Mouse (Mus musculus) limb, embryonic 14.5 days (tissue): ENCODE measurements around the gene Gna12. TPM values are rescaled to one million over a fixed set of nuclear protein-coding genes. Genes with fewer than 3 reads are reported as not detected.
A peak's percentile ranks its signal among the peaks of the same experiment; 100 is the strongest.

ENCODE experiments used
- ATAC-seq: fragments of 200-750 bp; cut with Nextera tagmentation; 2 replicates; pipeline ENCODE4 v1.8.0; 2017; ENCODE audit warnings: low read depth, moderate number of reproducible peaks, moderate TSS enrichment; ENCODE audit not compliant: low FRiP score
- DNase-seq: peaks from one replicate; pipeline ENCODE4 v3.0.0-alpha.2; 2015; ENCODE audit warnings: low spot score
- H3K27ac ChIP-seq: fragments of 300-500 bp; sonication (generic); replicated peaks from 2 replicates; pipeline ENCODE4 v1.5.1; 2014; ENCODE audit warnings: low read depth, mild to moderate bottlenecking, low read length, moderate library complexity, mixed read lengths
- H3K27me3 ChIP-seq: fragments of 300-500 bp; sonication (generic); 2 replicates; pipeline ENCODE4 v1.6.1; 2014; ENCODE audit warnings: low read length, mixed read lengths; ENCODE audit not compliant: control insufficient read depth, insufficient read depth
- H3K36me3 ChIP-seq: fragments of 300-500 bp; sonication (generic); 2 replicates; pipeline ENCODE4 v1.6.1; 2014; ENCODE audit warnings: mild to moderate bottlenecking, low read length, moderate library complexity, mixed read lengths; ENCODE audit not compliant: control insufficient read depth, insufficient read depth
- H3K4me1 ChIP-seq: fragments of 300-500 bp; sonication (generic); 2 replicates; pipeline ENCODE4 v1.6.1; 2014; ENCODE audit warnings: antibody characterized with exemption, low read length, mixed read lengths; ENCODE audit not compliant: control insufficient read depth, insufficient read depth
- H3K4me2 ChIP-seq: fragments of 300-500 bp; sonication (generic); replicated peaks from 2 replicates; pipeline ENCODE4 v1.6.1; 2014; ENCODE audit warnings: low read depth, mild to moderate bottlenecking, low read length, moderate library complexity; ENCODE audit not compliant: severe bottlenecking
- H3K4me3 ChIP-seq: fragments of 300-500 bp; sonication (generic); replicated peaks from 2 replicates; pipeline ENCODE4 v1.5.1; 2014; ENCODE audit warnings: low read length
- H3K9ac ChIP-seq: fragments of 300-500 bp; sonication (generic); 2 replicates; pipeline ENCODE4 v1.6.1; 2014; ENCODE audit warnings: mild to moderate bottlenecking, low read depth, low read length, moderate library complexity; ENCODE audit not compliant: severe bottlenecking
- H3K9me3 ChIP-seq: fragments of 300-500 bp; sonication (generic); 2 replicates; pipeline ENCODE4 v1.6.1; 2016; ENCODE audit warnings: low read length; ENCODE audit not compliant: control insufficient read depth
- POLR2A ChIP-seq: fragments of 200-500 bp; IDR thresholded peaks from 2 replicates; pipeline ENCODE4 v1.8.0; 2012; ENCODE audit warnings: inconsistent platforms, mild to moderate bottlenecking, moderate library complexity, borderline replicate concordance; ENCODE audit not compliant: insufficient read depth, insufficient read length; ENCODE audit errors: extremely low read depth
- WGBS: fragments of 180-500 bp; shearing (Covaris S2); extraction: QIAGEN DNeasy Blood & Tissue Kit; methylation state at CpG from one replicate; pipeline ENCODE4 v1.1.7; 2014; 5-methylcytosine and 5-hydroxymethylcytosine counted together
- polyA plus RNA-seq, 2 experiments: library from polyadenylated mRNA; depleted of rRNA in 1 of 2; stranded (reverse) in 1 of 2; unstranded in 1 of 2; fragments of >200 nt; fragmentation: Nextera tagmentation in 1 of 2; extraction: Ambion mirVana in 1 of 2; gene quantifications; 2 replicates each; pipeline versions ENCODE4 v1.2.1 to v1.2.3; 2012 to 2014

Gene Gna12
- polyA plus RNA-seq, 2 experiments = 46.7 to 63.8 TPM

DNA sequence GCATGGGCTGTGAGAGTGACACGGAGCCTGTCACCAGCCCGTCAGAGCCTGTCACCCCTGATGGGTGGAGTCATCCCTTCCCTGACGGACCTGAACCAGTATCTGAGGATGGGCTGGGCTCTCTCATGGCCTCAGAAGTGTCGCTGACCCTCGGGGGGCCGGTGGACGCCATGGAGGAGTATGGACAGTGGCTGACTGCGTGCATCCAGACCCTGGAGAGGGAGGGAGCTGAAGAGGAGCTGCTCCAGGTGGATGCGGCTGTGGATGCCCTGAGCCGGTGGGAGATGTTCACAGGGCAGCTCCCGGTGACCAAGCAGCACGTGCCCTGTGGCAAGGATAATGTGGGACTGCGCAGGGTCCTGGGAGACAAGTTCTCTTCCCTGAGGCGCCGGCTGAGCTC lies 78.2 kb downstream of the Gna12 start:
- Histone ChIP-seq H3K4me1 (peaks cover 12% of the 10 kb centered on the region; the same call in 1 of the 2 replicates), H3K4me2 (no peak overlapping the region), H3K4me3 (no peak overlapping the region), H3K9me3 (0 out of 2 replicates have a peak, but pooled peaks cover 4% of the 10 kb centered on the region), H3K36me3 (no peaks in the 10 kb centered on the region), H3K27me3 (no peaks in the 10 kb centered on the region), H3K27ac (no peak overlapping the region), H3K9ac (no peak overlapping the region)
- no peak for TF ChIP-seq POLR2A
- DNase-seq = no peak
- 88% methylated on average over 15 of the region's 15 CpGs for WGBS
- ATAC-seq = no peak

DNA sequence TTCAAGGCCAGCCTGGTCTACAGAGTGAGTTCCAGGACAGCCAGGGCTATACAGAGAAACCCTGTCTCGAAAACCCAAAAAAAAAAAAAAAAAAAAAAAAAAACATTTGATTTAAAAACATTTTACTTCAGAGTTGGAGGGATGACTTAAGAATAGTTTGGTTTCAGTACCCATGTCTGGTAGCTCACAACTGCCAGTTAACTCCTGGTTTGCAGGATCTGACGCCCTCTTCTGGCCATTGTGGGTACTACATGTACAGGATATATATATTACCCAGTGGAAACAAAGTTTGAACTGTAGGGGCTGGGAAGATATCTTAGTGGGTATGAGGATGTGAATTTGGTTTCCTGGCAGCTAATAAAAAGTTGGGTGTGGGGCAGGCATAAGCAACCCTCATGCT lies 79.3 kb downstream of the Gna12 start:
- 0 out of 2 replicates have a peak, but pooled peaks cover 4% of the 10 kb centered on the region for H3K9me3 ChIP-seq
- no peak for TF ChIP-seq POLR2A
- H3K4me3 ChIP-seq = no peak overlapping the region
- H3K9ac ChIP-seq = no peak overlapping the region
- H3K27ac ChIP-seq = no peak overlapping the region
- peaks cover 4% of the 10 kb centered on the region; the same call in 1 of the 2 replicates for H3K4me1 ChIP-seq
- no peak overlapping the region for H3K4me2 ChIP-seq
- no peaks in the 10 kb centered on the region for H3K36me3 ChIP-seq
- DNase-seq (no peak), ATAC-seq (no peak)
- no peaks in the 10 kb centered on the region for H3K27me3 ChIP-seq
- WGBS = 0% methylated on average over 1 of the region's 2 CpGs

DNA sequence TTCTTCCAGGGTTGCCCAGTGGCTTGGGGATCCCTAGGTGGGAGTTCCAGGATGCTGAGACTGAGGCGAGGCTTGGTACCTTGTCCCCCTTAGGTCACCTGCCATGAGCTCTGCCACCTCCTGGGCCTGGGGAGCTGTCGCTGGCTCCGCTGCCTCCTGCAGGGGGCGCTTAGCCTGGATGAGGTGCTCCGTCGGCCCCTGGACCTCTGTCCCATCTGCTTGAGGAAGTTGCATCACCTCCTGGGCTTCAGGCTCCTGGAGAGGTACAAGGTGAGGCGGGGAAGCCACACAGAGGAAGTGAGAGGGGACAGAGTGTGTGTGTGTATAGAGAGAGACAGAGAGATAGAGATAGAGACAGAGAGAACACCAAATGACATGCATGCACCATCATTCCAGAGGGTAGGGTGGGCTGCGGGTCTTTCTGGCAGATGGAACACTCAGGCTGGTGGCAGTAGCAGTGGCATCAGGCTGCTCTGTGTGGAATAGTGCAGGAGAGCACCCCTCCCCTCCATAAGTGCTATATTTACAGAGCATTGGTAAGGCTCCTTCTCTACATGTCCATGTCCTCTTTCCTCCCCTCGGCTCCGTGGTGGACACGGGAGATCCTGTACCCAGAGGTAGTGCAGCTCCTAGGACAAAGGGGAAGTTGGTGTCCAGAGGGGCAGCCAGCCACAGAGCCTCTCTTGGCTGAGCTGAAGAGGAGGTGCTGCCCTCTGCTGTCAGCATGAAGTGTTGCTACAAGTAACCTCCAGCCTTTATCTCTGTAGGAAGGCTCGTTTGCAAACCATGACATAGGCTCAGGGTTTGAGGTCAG lies 81.0 kb downstream of the Gna12 start:
- WGBS = 12% methylated on average over 11 of the region's 12 CpGs
- no peaks in the 10 kb centered on the region for H3K36me3 ChIP-seq
- peaks cover 4% of the 10 kb centered on the region; the same call in 1 of the 2 replicates for H3K4me1 ChIP-seq
- no peaks in the 10 kb centered on the region for H3K27me3 ChIP-seq
- ATAC-seq (peak; percentile 79), DNase-seq (peak; percentile 76)
- no peak for TF ChIP-seq POLR2A
- peak overlapping the region; percentile 56 for H3K4me2 ChIP-seq
- H3K9me3 ChIP-seq = 0 out of 2 replicates have a peak, but pooled peaks cover 4% of the 10 kb centered on the region
- peak overlapping the region; percentile 57 for H3K9ac ChIP-seq
- no peak overlapping the region for H3K27ac ChIP-seq
- peak overlapping the region; percentile 22 for H3K4me3 ChIP-seq

DNA sequence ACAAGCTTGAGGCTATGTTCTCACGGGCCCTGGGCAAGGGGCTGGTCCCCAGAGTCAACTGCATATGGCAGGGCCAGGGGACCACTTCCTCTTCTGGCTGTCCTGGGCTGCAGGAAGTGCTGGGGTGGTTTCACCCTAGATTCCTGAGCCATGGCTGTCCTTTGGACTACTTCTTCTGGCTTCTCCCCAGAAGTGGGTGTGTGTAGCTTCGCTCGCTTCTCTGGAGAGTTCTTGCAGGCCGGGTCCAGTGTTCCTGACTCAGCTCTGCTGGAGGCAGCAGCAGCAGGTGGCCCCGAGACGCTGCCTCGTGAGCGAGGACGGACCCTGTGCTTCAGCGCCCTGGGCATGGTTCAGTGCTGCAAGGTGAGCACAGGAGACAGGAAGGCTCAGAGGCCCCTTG lies 81.8 kb downstream of the Gna12 start:
- H3K9me3 ChIP-seq = 0 out of 2 replicates have a peak, but pooled peaks cover 4% of the 10 kb centered on the region
- no peaks in the 10 kb centered on the region for H3K36me3 ChIP-seq
- H3K27ac ChIP-seq = no peak overlapping the region
- no peak overlapping the region for H3K4me3 ChIP-seq
- no peak for TF ChIP-seq POLR2A
- H3K4me1 ChIP-seq = peaks cover 4% of the 10 kb centered on the region; the same call in 1 of the 2 replicates
- no peak for DNase-seq
- 87% methylated on average over 10 of the region's 10 CpGs for WGBS
- no peak overlapping the region for H3K4me2 ChIP-seq
- H3K9ac ChIP-seq = no peak overlapping the region
- H3K27me3 ChIP-seq = no peaks in the 10 kb centered on the region
- ATAC-seq = no peak

DNA sequence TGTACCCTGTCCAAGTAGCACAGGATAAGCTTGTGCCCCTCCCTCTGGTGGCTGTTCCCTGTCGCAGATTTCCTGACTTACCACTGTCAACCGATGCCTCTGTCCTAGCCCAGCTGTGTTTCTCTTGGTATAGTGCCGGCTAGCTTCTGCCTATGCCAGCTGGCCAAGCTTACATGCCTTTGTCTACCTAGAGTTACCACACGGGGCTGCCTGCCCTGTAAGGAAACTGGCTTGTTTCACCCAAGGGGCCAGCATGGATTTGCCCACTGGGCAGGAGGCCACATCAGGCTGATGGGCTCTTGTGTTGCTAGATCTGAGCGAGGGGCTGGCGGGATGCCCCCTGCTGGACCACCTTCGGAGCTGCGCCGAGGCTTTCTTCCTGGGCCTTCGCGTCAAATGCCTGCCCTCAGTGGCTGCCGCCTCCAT lies 86.5 kb downstream of the Gna12 start:
- Histone ChIP-seq H3K27me3 (no peaks in the 10 kb centered on the region), H3K9me3 (no peaks in the 10 kb centered on the region), H3K9ac (no peak overlapping the region), H3K4me2 (no peak overlapping the region), H3K36me3 (no peaks in the 10 kb centered on the region), H3K27ac (no peak overlapping the region), H3K4me1 (no peaks in the 10 kb centered on the region), H3K4me3 (no peak overlapping the region)
- no peak for TF ChIP-seq POLR2A
- 35% methylated on average over 12 of the region's 12 CpGs for WGBS
- no peak for DNase-seq
- no peak for ATAC-seq

DNA sequence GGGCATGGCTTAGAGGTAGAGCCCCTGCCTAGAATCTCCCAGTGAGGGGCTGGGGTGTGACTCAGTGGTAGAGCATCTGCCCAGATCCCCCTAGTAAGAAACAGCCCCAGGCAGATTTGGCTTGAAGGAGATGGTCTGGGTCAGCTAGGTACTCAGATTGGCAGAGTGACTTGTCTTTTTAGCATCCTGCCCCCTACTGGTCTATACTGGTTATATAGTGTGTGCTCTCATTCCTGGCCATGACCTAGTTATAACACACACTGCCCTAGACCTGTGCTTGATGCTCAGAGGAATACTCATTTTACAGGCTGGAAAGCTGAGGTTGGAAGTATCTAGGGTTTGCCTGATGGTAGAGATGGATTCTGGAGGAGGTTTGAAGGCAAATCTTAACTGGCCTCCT lies 88.4 kb downstream of the Gna12 start:
- Histone ChIP-seq H3K4me1 (no peaks in the 10 kb centered on the region), H3K27me3 (peaks cover 6% of the 10 kb centered on the region; the same call in 1 of the 2 replicates), H3K4me3 (no peak overlapping the region), H3K9me3 (no peaks in the 10 kb centered on the region), H3K9ac (no peak overlapping the region), H3K4me2 (no peak overlapping the region), H3K27ac (no peak overlapping the region), H3K36me3 (no peaks in the 10 kb centered on the region)
- no peak for TF ChIP-seq POLR2A
- no peak for DNase-seq
- ATAC-seq = no peak
